Mouse (Mus musculus): ENCODE measurements at regions not wholly inside any gene's neighbourhood (a gene's known extent, or its start where the extent isn't known, plus 50 kb on each side); places are given as distances from the start of the nearest gene placed in this dataset.

- no peak for DNase-seq
Measured at GRCm38 (mm10) chr4:12376797-12377570, 205.2 kb upstream of the Fam92a start.

GRCm38 (mm10) chr4:12369551-12369950, 197.7 kb upstream of the Fam92a start:
- no peak for DNase-seq

GRCm38 (mm10) chr4:12356992-12357634, 185.3 kb upstream of the Fam92a start:
- DNase-seq: no peak

GRCm38 (mm10) chr4:12353337-12353856, 181.6 kb upstream of the Fam92a start:
- DNase-seq: no peak

- peak; percentile 53 to 71 for DNase-seq
Measured at GRCm38 (mm10) chr4:12339236-12339635, 167.4 kb upstream of the Fam92a start.

- DNase-seq: peak in 1 of 2 experiments; percentile 5
Measured at GRCm38 (mm10) chr4:12334832-12335587, 163.2 kb upstream of the Fam92a start.

GRCm38 (mm10) chr4:12334429-12334828, 162.6 kb upstream of the Fam92a start:
- peak; percentile 42 to 46 for DNase-seq

- DNase-seq: no peak
Measured at GRCm38 (mm10) chr4:12316024-12316423, 144.2 kb upstream of the Fam92a start.

- no peak for DNase-seq
Measured at GRCm38 (mm10) chr4:12308332-12308731, 136.5 kb upstream of the Fam92a start.

GRCm38 (mm10) chr4:12306618-12307565, 135.1 kb upstream of the Fam92a start:
- no peak for DNase-seq

GRCm38 (mm10) chr4:12287079-12287686, 115.4 kb upstream of the Fam92a start:
- DNase-seq: no peak

GRCm38 (mm10) chr4:12286391-12286790, 114.6 kb upstream of the Fam92a start:
- DNase-seq: no peak

GRCm38 (mm10) chr4:12285983-12286382, 114.2 kb upstream of the Fam92a start:
- DNase-seq: no peak

GRCm38 (mm10) chr4:12277949-12278348, 106.1 kb upstream of the Fam92a start:
- DNase-seq: no peak

- no peak for DNase-seq
Measured at GRCm38 (mm10) chr4:12273369-12273768, 101.6 kb upstream of the Fam92a start.

- DNase-seq: no peak
Measured at GRCm38 (mm10) chr4:12272914-12273313, 101.1 kb upstream of the Fam92a start.

- no peak for DNase-seq
Measured at GRCm38 (mm10) chr4:12272378-12272777, 100.6 kb upstream of the Fam92a start.

- DNase-seq: no peak
Measured at GRCm38 (mm10) chr4:12263746-12264145, 91.9 kb upstream of the Fam92a start.

GRCm38 (mm10) chr4:12263197-12263596, 91.4 kb upstream of the Fam92a start:
- peak in 1 of 2 experiments; percentile 14 for DNase-seq

- no peak for DNase-seq
Measured at GRCm38 (mm10) chr4:12247994-12248393, 76.2 kb upstream of the Fam92a start.

GRCm38 (mm10) chr4:12246595-12246994, 74.8 kb upstream of the Fam92a start:
- no peak for DNase-seq

Measured in cerebellum, postnatal 14 days (tissue).